Mouse (Mus musculus) megakaryocyte, embryonic 14.5 days (primary cell): ENCODE results near the gene Pfkfb4.

Source experiments
- FLI1 ChIP-seq: IDR thresholded peaks from 2 replicates; pipeline ENCODE4 v1.6.1; 2012; ENCODE audit warnings: low read length, inconsistent platforms, mixed read lengths
- GATA1 ChIP-seq: IDR thresholded peaks from 3 replicates; pipeline ENCODE4 v1.6.1; 2012; ENCODE audit warnings: mixed read lengths, low read length, inconsistent platforms, borderline replicate concordance

- no peak for TF ChIP-seq GATA1
- TF ChIP-seq FLI1, result no peak
Observed at GRCm38 (mm10) chr9:108970623-108971022, 21.0 kb upstream of the Pfkfb4 start.
